Mouse (Mus musculus) heart, adult 2 months (tissue): ENCODE measurements at regions not wholly inside any gene's neighbourhood (a gene's known extent, or its start where the extent isn't known, plus 50 kb on each side); places are given as distances from the start of the nearest gene placed in this dataset.

Experiments
- CTCF ChIP-seq: fragments of 200-600 bp; IDR thresholded peaks from 2 replicates; pipeline ENCODE4 v1.8.1; 2022; ENCODE audit warnings: antibody characterized with exemption, mild to moderate bottlenecking, moderate library complexity
- EP300 ChIP-seq: fragments of 200-500 bp; IDR thresholded peaks from 2 replicates; pipeline ENCODE4 v1.6.1; 2011; ENCODE audit warnings: low read depth, low read length, control low read depth; ENCODE audit not compliant: insufficient read depth

DNA sequence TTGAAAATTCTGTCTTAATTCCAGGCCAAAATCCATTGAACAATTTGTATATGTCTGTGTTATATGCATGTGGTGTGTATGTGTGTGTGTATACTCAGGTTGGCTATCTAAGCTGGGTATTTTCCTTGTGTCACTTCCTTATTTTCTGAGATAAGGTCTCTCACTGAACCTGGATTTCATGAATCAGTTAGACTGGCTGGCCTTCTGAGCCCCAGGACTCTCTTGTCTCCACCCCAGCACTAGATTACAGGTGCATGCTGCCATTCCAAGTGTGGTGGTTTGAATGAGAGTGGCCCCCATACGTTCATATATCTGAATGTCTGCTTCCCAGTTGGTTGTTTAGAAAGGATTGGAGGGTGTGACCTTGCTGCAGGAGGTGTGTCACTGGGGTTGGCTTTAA is 77.8 kb upstream of the Nkd1 start:
- no peak for TF ChIP-seq CTCF
- no peak for TF ChIP-seq EP300
